Comparison of ENCODE assay signal across 8 mouse cellular contexts in genomic region chr14:54553454-54553974, GRCm38 (mm10). TPM values are rescaled to one million over a fixed set of nuclear protein-coding genes. Genes with fewer than 3 reads are reported as not detected.
DNase-seq lines count a peak whose midpoint lies in the region; ATAC-seq and TF ChIP-seq lines count a peak whose summit lies in the region.

No protein-coding gene starts in this region.

- ATAC-seq in cerebellum, adult (ENCODE audit: insufficient number of reproducible peaks, low FRiP score, low TSS enrichment): no peak
- ATAC-seq in kidney, embryonic 16.5 days (ENCODE audit: low FRiP score, low TSS enrichment): no peak; the same call in 1 of the 2 replicates
- ATAC-seq in midbrain, embryonic 15.5 days (replicated peaks): peak; percentile 13; the same call in 1 of the 2 replicates

- no peak for TF ChIP-seq CTCF in E14TG2a.4 (conservative IDR thresholded peaks at IDR 0.05; ENCODE audit: low read length)

- peak overlapping the region; percentile 91 for H3K9ac ChIP-seq in kidney, embryonic 16.5 days (replicated peaks; ENCODE audit: low read length)
- peak overlapping the region; percentile 49 for H3K9ac ChIP-seq in midbrain, embryonic 15.5 days

- peaks cover 47% of the 10 kb centered on the region for H3K36me3 ChIP-seq in E14TG2a.4 (ENCODE audit: insufficient read depth, low read length)
- H3K36me3 ChIP-seq in erythroblast, embryonic 14.5 days (ENCODE audit: control insufficient read depth): peaks cover 38% of the 10 kb centered on the region
- H3K36me3 ChIP-seq in kidney, embryonic 16.5 days (ENCODE audit: insufficient read depth, low read length): peaks cover 27% of the 10 kb centered on the region
- H3K36me3 ChIP-seq in midbrain, embryonic 15.5 days (replicated peaks): no peaks in the 10 kb centered on the region

- peak overlapping the region; percentile 92 for H3K27ac ChIP-seq in kidney, embryonic 16.5 days (ENCODE audit: low read length)
- H3K27ac ChIP-seq in midbrain, embryonic 15.5 days: peak overlapping the region; percentile 55

- peak; percentile 19 to 29 for DNase-seq in cerebellum, postnatal 14 days
- no peak for DNase-seq in layer of hippocampus, adult 18-20 months (ENCODE audit: low spot score in 2 of 2)
- DNase-seq in left cerebral cortex, adult 11 months (ENCODE audit: low spot score): no peak

- no peaks in the 10 kb centered on the region; the same call in 1 of the 2 replicates for H3K27me3 ChIP-seq in E14TG2a.4 (ENCODE audit: insufficient read depth, low read length)
- H3K27me3 ChIP-seq in erythroblast, embryonic 14.5 days (ENCODE audit: control insufficient read depth): peaks cover 5% of the 10 kb centered on the region
- H3K27me3 ChIP-seq in kidney, embryonic 16.5 days (ENCODE audit: insufficient read depth, low read length): no peaks in the 10 kb centered on the region
- no peaks in the 10 kb centered on the region for H3K27me3 ChIP-seq in midbrain, embryonic 15.5 days (replicated peaks)

- H3K4me3 ChIP-seq in E14TG2a.4 (replicated peaks; ENCODE audit: low read length): peak overlapping the region; percentile 82
- peak overlapping the region; percentile 89 for H3K4me3 ChIP-seq in erythroblast, embryonic 14.5 days (replicated peaks)
- H3K4me3 ChIP-seq in kidney, embryonic 16.5 days (ENCODE audit: low read length): peak overlapping the region; percentile 68
- peak overlapping the region; percentile 70 for H3K4me3 ChIP-seq in midbrain, embryonic 15.5 days

- no peaks in the 10 kb centered on the region for H3K4me1 ChIP-seq in E14TG2a.4 (replicated peaks; ENCODE audit: low read depth, low read length)
- peaks cover 29% of the 10 kb centered on the region for H3K4me1 ChIP-seq in erythroblast, embryonic 14.5 days (ENCODE audit: control insufficient read depth)
- H3K4me1 ChIP-seq in kidney, embryonic 16.5 days (ENCODE audit: insufficient read depth, low read length): peaks cover 4% of the 10 kb centered on the region; the same call in 1 of the 2 replicates
- peaks cover 17% of the 10 kb centered on the region for H3K4me1 ChIP-seq in midbrain, embryonic 15.5 days

- peaks cover 54% of the 10 kb centered on the region for H3K9me3 ChIP-seq in E14TG2a.4 (ENCODE audit: low read length)
- H3K9me3 ChIP-seq in erythroblast, embryonic 14.5 days (ENCODE audit: control insufficient read depth, low read length): no peaks in the 10 kb centered on the region
- H3K9me3 ChIP-seq in kidney, embryonic 16.5 days (ENCODE audit: low read length): no peaks in the 10 kb centered on the region
- H3K9me3 ChIP-seq in midbrain, embryonic 15.5 days: no peaks in the 10 kb centered on the region

- peak overlapping the region; percentile 79 for H3K4me2 ChIP-seq in kidney, embryonic 16.5 days (replicated peaks; ENCODE audit: low read depth, low read length)
- H3K4me2 ChIP-seq in midbrain, embryonic 15.5 days: peak overlapping the region; percentile 85

- 2% methylated on average over 21 of the region's 21 CpGs for WGBS in kidney, embryonic 16.5 days
- WGBS in midbrain, embryonic 15.5 days: 3% methylated on average over 21 of the region's 21 CpGs

RNA-seq across cellular contexts. Expression of gene Haus4, which starts 0.9 kb away (rescaled TPM):
- polyA plus RNA-seq in erythroblast, embryonic 14.5 days (2012): 10.0 and 11.7 TPM in 2 replicates
- polyA plus RNA-seq in kidney, embryonic 16.5 days (2015; fragmentation: Nextera tagmentation; extraction: Ambion mirVana): 57.3 and 62.4 TPM in 2 replicates
- 14.2 and 14.8 TPM in 2 replicates for polyA plus RNA-seq in midbrain, embryonic 15.5 days (2015; fragmentation: Nextera tagmentation; extraction: Ambion mirVana)
- 1 to 10 TPM; 2.6 to 3.4 TPM for total RNA-seq in layer of hippocampus, adult 18-20 months (2021)

RNA-seq across cellular contexts. Expression of gene Ajuba, which starts 23.8 kb away (rescaled TPM):
- not detected in 2 replicates for polyA plus RNA-seq in erythroblast, embryonic 14.5 days (2012)
- 32.9 and 45.6 TPM in 2 replicates for polyA plus RNA-seq in kidney, embryonic 16.5 days (2015; fragmentation: Nextera tagmentation; extraction: Ambion mirVana)
- 8.7 and 11.2 TPM in 2 replicates for polyA plus RNA-seq in midbrain, embryonic 15.5 days (2015; fragmentation: Nextera tagmentation; extraction: Ambion mirVana)
- under 1 TPM; 0.86 to 0.89 TPM for total RNA-seq in layer of hippocampus, adult 18-20 months (2021)

RNA-seq across cellular contexts. Expression of gene Prmt5, which starts 36.2 kb away (rescaled TPM):
- 4.4 and 4.8 TPM in 2 replicates for polyA plus RNA-seq in erythroblast, embryonic 14.5 days (2012)
- 102 and 108 TPM in 2 replicates for polyA plus RNA-seq in kidney, embryonic 16.5 days (2015; fragmentation: Nextera tagmentation; extraction: Ambion mirVana)
- polyA plus RNA-seq in midbrain, embryonic 15.5 days (2015; fragmentation: Nextera tagmentation; extraction: Ambion mirVana): 99.8 and 102 TPM in 2 replicates
- 10 to 100 TPM; 51.5 to 56.7 TPM for total RNA-seq in layer of hippocampus, adult 18-20 months (2021)

RNA-seq across cellular contexts. Expression of gene 4931414P19Rik, which starts 52.3 kb away (rescaled TPM):
- 0.94 and 1.5 TPM in 2 replicates for polyA plus RNA-seq in erythroblast, embryonic 14.5 days (2012)
- 11.2 and 14.2 TPM in 2 replicates for polyA plus RNA-seq in kidney, embryonic 16.5 days (2015; fragmentation: Nextera tagmentation; extraction: Ambion mirVana)
- 6.7 and 9.0 TPM in 2 replicates for polyA plus RNA-seq in midbrain, embryonic 15.5 days (2015; fragmentation: Nextera tagmentation; extraction: Ambion mirVana)
- total RNA-seq in layer of hippocampus, adult 18-20 months (2021): 1 to 10 TPM; 5.6 TPM

Comparison
In these comparisons a context has a peak if more than half of its experiments do, and no peak if none do; other contexts are left out.
1. DNase-seq: peak in cerebellum, postnatal 14 days (2 of 2); none in layer of hippocampus, adult 18-20 months (0 of 2) and left cerebral cortex, adult 11 months (single experiment).
2. RNA of gene Prmt5, which starts 36.2 kb away (polyA plus RNA-seq): 102 to 108 TPM in kidney, embryonic 16.5 days and 99.8 to 102 TPM in midbrain, embryonic 15.5 days; 4.4 to 4.8 TPM in erythroblast, embryonic 14.5 days; every median in the first group is over 10 times any median in the second.
3. Peak in every context shown above with its lines, with median percentiles within 50 percentile points of each other: H3K4me3 ChIP-seq.